8 mouse cellular contexts compared by ENCODE assay signal in genomic region chr6:82772451-82773101, GRCm38 (mm10). TPM values are rescaled to one million over a fixed set of nuclear protein-coding genes. Genes with fewer than 3 reads are reported as not detected.
DNase-seq lines count a peak whose midpoint lies in the region; ATAC-seq and TF ChIP-seq lines count a peak whose summit lies in the region.

No protein-coding gene starts in this region.

- WGBS in embryonic facial prominence, embryonic 10.5 days: under 1% methylated on average over 19 of the region's 19 CpGs
- WGBS in hindbrain, embryonic 15.5 days: 2% methylated on average over 19 of the region's 19 CpGs
- 5% methylated on average over 19 of the region's 19 CpGs for WGBS in macrophage (ENCODE audit: missing documents)

- peak overlapping the region; percentile 100 for H3K4me2 ChIP-seq in hindbrain, embryonic 15.5 days

- peaks cover 10% of the 10 kb centered on the region for H3K27me3 ChIP-seq in embryonic facial prominence, embryonic 10.5 days (replicated peaks; ENCODE audit: low read depth, poor library complexity, severe bottlenecking)
- H3K27me3 ChIP-seq in hindbrain, embryonic 15.5 days: peaks cover 13% of the 10 kb centered on the region; the same call in 1 of the 2 replicates

- intact Hi-C loops in gastrocnemius, adult 2 months (cut with DNase I): loop anchor here (1.0 to 2.0 kb wide), 2 partner anchors 20 to 91 kb away; no protein-coding TSS in a partner anchor
- intact Hi-C loops in gastrocnemius, postnatal 14 days (cut with DNase I; ENCODE audit: low total_unique reads): no loop called here
- intact Hi-C loops in left cerebral cortex, postnatal 14 days (cut with DNase I): no loop called here

- peak overlapping the region; percentile 97 for H3K27ac ChIP-seq in gastrocnemius, adult 2 months
- H3K27ac ChIP-seq in embryonic facial prominence, embryonic 10.5 days (replicated peaks): peak overlapping the region; percentile 86
- H3K27ac ChIP-seq in hindbrain, embryonic 15.5 days (replicated peaks): no peak overlapping the region
- H3K27ac ChIP-seq in macrophage: peak overlapping the region; percentile 86

- 0 out of 2 replicates have a peak, but pooled peaks cover 8% of the 10 kb centered on the region for H3K36me3 ChIP-seq in embryonic facial prominence, embryonic 10.5 days (replicated peaks)
- H3K36me3 ChIP-seq in hindbrain, embryonic 15.5 days: no peaks in the 10 kb centered on the region
- no peaks in the 10 kb centered on the region for H3K36me3 ChIP-seq in macrophage (ENCODE audit: inconsistent target)

- TF ChIP-seq CTCF in gastrocnemius, adult 2 months (IDR thresholded peaks at IDR 0.05): no peak

- H3K9ac ChIP-seq in hindbrain, embryonic 15.5 days: peak overlapping the region; percentile 35; the same call in 1 of the 2 replicates

- H3K9me3 ChIP-seq in embryonic facial prominence, embryonic 10.5 days: no peaks in the 10 kb centered on the region
- no peaks in the 10 kb centered on the region for H3K9me3 ChIP-seq in hindbrain, embryonic 15.5 days

- peak; percentile 80 for DNase-seq in gastrocnemius, adult 2 months
- DNase-seq in gastrocnemius, postnatal 14 days: no peak
- DNase-seq in CD4-positive helper T cell, adult 2 months (ENCODE audit: low read depth, low spot score): peak; percentile 16
- DNase-seq in embryonic facial prominence, embryonic 10.5 days (ENCODE audit: low spot score): peak; percentile 67
- DNase-seq in left cerebral cortex, postnatal 14 days (ENCODE audit: low spot score in 2 of 2): no peak
- DNase-seq in layer of hippocampus, postnatal 10 days (ENCODE audit: low spot score in 2 of 2): no peak

- H3K79me2 ChIP-seq in macrophage (ENCODE audit: inconsistent target): peaks cover 54% of the 10 kb centered on the region

- H3K4me1 ChIP-seq in embryonic facial prominence, embryonic 10.5 days: peaks cover 39% of the 10 kb centered on the region
- peaks cover 23% of the 10 kb centered on the region for H3K4me1 ChIP-seq in hindbrain, embryonic 15.5 days (replicated peaks)

- ATAC-seq in hindbrain, embryonic 15.5 days (ENCODE audit: low FRiP score, low read depth): no peak

- H3K4me3 ChIP-seq in gastrocnemius, adult 2 months: peak overlapping the region; percentile 90
- peak overlapping the region; percentile 73 for H3K4me3 ChIP-seq in embryonic facial prominence, embryonic 10.5 days
- H3K4me3 ChIP-seq in hindbrain, embryonic 15.5 days: peak overlapping the region; percentile 51
- peak overlapping the region; percentile 95 for H3K4me3 ChIP-seq in macrophage (ENCODE audit: inconsistent target)

RNA-seq across cellular contexts. Expression of gene Hk2, which starts 1.7 kb away (rescaled TPM):
- 100 to 1,000 TPM; 243 to 313 TPM for total RNA-seq in gastrocnemius, adult 2 months (2021)
- total RNA-seq in gastrocnemius, postnatal 14 days (2021): 100 to 1,000 TPM in 1 of 2 experiments, 10 to 100 TPM in 1; 88.2 to 125 TPM
- polyA plus RNA-seq in embryonic facial prominence, embryonic 10.5 days (2016; fragmentation: Nextera tagmentation; extraction: Ambion mirVana): 27.7 and 32.3 TPM in 2 replicates
- 3.5 and 4.1 TPM in 2 replicates for polyA plus RNA-seq in hindbrain, embryonic 15.5 days (2015; fragmentation: Nextera tagmentation; extraction: Ambion mirVana)
- total RNA-seq in macrophage (2018; cell fraction: chromatin; rRNA removed): 100 to 1,000 TPM in 7 of 26 experiments, 10 to 100 TPM in 19; 42.2 to 378 (median 62.1) TPM
- total RNA-seq in macrophage (2018; cell fraction: cytosol; rRNA removed): 100 to 1,000 TPM in 3 of 26 experiments, 10 to 100 TPM in 23; 39.8 to 206 (median 51.4) TPM
- 100 to 1,000 TPM in 13 of 26 experiments, 10 to 100 TPM in 13; 58.2 to 290 (median 98.4) TPM for total RNA-seq in macrophage (2018; cell fraction: nucleus; rRNA removed)
- polyA plus RNA-seq in macrophage (2018): 23.2 to 59.3 TPM (median 33.1 TPM) in 3 replicates
- 1 to 10 TPM; 3.7 TPM for total RNA-seq in left cerebral cortex, postnatal 14 days (2021)
- total RNA-seq in layer of hippocampus, postnatal 10 days (2021): 10 to 100 TPM; 10.6 to 13.0 TPM

Comparison
In these comparisons a context has a peak if more than half of its experiments do, and no peak if none do; other contexts are left out.
1. DNase-seq: peak in gastrocnemius, adult 2 months (single experiment), CD4-positive helper T cell, adult 2 months (single experiment) and embryonic facial prominence, embryonic 10.5 days (single experiment); none in gastrocnemius, postnatal 14 days (single experiment), left cerebral cortex, postnatal 14 days (0 of 2) and layer of hippocampus, postnatal 10 days (0 of 2).
2. RNA of gene Hk2, which starts 1.7 kb away (total RNA-seq): 243 to 313 TPM in gastrocnemius, adult 2 months and 88.2 to 125 TPM in gastrocnemius, postnatal 14 days; 10.6 to 13.0 TPM in layer of hippocampus, postnatal 10 days and 3.7 TPM in left cerebral cortex, postnatal 14 days; every median in the first group is over 4 times any median in the second.
3. Peak in every context shown above with its lines, with median percentiles within 50 percentile points of each other: H3K4me3 ChIP-seq.